Mouse (Mus musculus): ENCODE measurements around the gene Gpatch1. TPM values are rescaled to one million over a fixed set of nuclear protein-coding genes. Genes with fewer than 3 reads are reported as not detected.
A peak's percentile ranks its signal among the peaks of the same experiment; 100 is the strongest.

The Gpatch1 gene
- polyA plus RNA-seq, 1 experiment from 2014 or later = 17.8 TPM

DNA sequence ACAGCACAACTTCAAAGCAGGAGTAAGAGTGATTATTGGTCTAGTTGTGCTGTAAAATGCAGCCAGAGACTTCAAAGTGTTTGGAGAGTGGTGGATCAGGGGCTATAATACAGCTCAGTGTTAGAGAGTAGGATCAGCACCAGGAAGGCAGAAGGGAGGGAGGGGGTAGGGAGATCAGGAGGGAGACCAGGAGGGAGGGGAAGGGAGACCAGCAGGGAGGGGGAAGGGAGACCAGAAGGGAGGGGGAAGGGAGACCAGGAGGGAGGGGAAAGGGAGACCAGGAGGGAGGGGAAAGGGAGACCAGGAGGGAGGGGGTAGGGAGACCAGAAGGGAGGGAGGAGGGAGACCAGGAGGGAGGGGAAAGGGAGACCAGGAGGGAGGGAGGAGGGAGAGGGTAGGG lies 4.1 kb downstream of the Gpatch1 start:
- Histone ChIP-seq H3K4me1 (peaks cover 24% of the 10 kb centered on the region), H3K27me3 (ENCODE audit: low read depth, poor library complexity, severe bottlenecking) (no peaks in the 10 kb centered on the region), H3K9me3 (replicated peaks) (no peaks in the 10 kb centered on the region), H3K4me3 (no peak overlapping the region), H3K27ac (no peak overlapping the region), H3K36me3 (peaks cover 15% of the 10 kb centered on the region)
- peak; percentile 32 for DNase-seq (ENCODE audit: low spot score)

DNA sequence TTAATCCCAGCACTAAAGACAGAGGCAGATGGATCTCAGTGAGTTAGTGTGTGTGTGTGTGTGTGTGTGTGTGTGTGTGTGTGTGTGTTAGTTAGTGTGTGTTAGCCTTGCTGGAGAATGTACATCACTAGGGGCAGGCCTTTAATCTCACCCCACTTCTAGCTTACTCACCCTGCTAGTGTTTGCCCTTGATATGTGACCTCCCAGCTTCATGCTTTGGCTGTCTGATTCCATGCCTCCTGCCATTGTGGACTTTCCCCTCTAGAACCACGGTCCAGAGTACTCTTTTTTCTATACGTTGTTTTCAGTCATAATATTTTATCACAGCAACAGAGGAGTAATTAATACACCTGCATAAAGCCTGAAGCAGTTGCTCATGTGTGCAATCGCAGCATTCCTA lies 7.0 kb downstream of the Gpatch1 start:
- H3K4me1 ChIP-seq = peaks cover 11% of the 10 kb centered on the region
- H3K4me3 ChIP-seq = no peak overlapping the region
- peaks cover 44% of the 10 kb centered on the region for H3K36me3 ChIP-seq
- no peak overlapping the region for H3K27ac ChIP-seq
- H3K9me3 ChIP-seq (replicated peaks) = no peaks in the 10 kb centered on the region
- 93% methylated on average over 3 of the region's 3 CpGs for WGBS
- no peak for DNase-seq (ENCODE audit: low spot score)
- H3K27me3 ChIP-seq (ENCODE audit: low read depth, poor library complexity, severe bottlenecking) = no peaks in the 10 kb centered on the region

DNA sequence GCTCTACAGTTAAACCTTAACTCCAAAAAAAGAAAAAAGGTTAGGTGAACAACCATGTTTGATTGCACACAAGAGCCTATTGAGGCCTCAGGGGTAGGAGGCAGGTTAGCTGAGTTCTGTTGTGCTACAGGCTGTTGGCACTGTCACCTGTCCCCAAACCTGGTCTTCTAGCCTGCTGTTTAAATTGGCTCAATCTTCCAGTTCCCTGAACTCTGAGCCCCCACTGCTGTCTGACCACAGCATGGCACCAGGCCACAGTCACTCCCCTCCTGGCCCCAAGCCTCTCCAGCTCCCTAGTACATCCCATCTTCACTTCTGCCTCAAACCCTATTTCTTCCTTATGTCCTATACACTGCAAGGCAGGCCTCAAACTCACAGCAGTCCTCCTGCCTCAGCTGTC lies 17.4 kb downstream of the Gpatch1 start:
- no peaks in the 10 kb centered on the region for H3K9me3 ChIP-seq (replicated peaks)
- H3K36me3 ChIP-seq = peaks cover 81% of the 10 kb centered on the region
- no peaks in the 10 kb centered on the region for H3K4me1 ChIP-seq
- H3K27ac ChIP-seq = no peak overlapping the region
- no peak overlapping the region for H3K4me3 ChIP-seq
- no peak for DNase-seq (ENCODE audit: low spot score)
- H3K27me3 ChIP-seq (ENCODE audit: low read depth, poor library complexity, severe bottlenecking) = no peaks in the 10 kb centered on the region

DNA sequence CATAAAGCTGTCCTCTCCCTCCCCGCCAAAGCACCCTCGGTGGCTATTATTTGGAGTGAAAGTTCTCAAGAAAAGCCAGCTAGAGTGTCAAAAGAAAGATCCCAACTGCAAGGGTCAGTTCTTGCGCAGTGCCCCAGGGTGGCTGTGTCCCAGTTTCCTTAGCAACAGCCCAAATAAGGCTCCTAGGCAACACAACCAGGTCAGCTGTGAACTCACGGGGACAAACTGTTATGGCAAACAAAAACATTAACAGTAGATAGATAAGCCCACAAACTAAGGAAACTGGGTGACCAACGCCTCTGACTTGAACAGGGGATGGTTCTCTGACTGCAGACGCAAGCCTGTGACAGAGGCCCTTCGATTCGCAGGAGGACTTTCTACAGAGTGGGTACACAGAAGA lies 18.6 kb downstream of the Gpatch1 start:
- DNase-seq (ENCODE audit: low spot score) = no peak
- Histone ChIP-seq H3K27ac (no peak overlapping the region), H3K4me1 (no peaks in the 10 kb centered on the region), H3K36me3 (peaks cover 81% of the 10 kb centered on the region), H3K9me3 (replicated peaks) (no peaks in the 10 kb centered on the region), H3K27me3 (ENCODE audit: low read depth, poor library complexity, severe bottlenecking) (no peaks in the 10 kb centered on the region), H3K4me3 (no peak overlapping the region)
- 83% methylated on average over 8 of the region's 8 CpGs for WGBS

DNA sequence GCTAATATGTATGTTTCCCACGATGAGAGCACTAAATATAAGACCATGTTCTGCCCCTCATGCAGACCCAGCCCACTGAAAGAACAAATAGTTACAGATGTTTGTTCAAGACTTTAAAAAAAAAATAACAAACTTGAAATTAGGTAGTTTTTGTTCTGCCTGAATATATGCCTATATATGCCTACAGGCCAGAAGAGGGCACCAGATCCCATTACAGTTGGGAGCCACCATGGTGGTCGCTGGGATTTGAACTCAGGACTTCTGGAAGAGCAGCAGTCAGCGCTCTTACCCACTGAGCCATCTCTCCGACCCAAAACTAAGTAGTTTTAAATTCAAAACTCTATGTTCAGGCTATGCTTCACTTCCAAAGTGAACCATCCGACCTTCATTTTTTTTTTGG lies 20.4 kb downstream of the Gpatch1 start:
- H3K4me1 ChIP-seq = no peaks in the 10 kb centered on the region
- no peaks in the 10 kb centered on the region for H3K9me3 ChIP-seq (replicated peaks)
- no peak overlapping the region for H3K27ac ChIP-seq
- 92% methylated on average over 5 of the region's 5 CpGs for WGBS
- DNase-seq (ENCODE audit: low spot score) = no peak
- H3K4me3 ChIP-seq = no peak overlapping the region
- H3K27me3 ChIP-seq (ENCODE audit: low read depth, poor library complexity, severe bottlenecking) = no peaks in the 10 kb centered on the region
- peaks cover 82% of the 10 kb centered on the region for H3K36me3 ChIP-seq

DNA sequence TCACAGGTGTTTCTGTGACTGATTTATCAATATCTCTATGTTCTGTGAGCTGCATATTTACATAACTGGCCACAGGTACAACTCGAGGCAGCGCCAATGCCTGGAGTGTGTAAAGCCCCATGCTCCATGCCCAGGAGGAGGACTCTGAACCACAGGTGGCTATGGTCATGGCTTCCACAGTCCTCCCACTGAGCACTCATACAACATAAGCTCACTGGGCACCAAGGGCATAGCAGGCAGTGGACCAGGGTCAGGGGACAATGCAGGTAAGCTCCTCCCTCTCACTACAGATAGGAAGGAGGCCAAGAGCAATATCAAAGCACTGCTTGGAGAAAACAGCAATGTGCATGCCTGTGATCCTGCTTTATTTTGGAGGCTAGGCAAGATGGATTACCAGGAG lies 22.6 kb downstream of the Gpatch1 start:
- Histone ChIP-seq H3K9me3 (replicated peaks) (no peaks in the 10 kb centered on the region), H3K27ac (no peak overlapping the region), H3K36me3 (peaks cover 84% of the 10 kb centered on the region), H3K4me3 (no peak overlapping the region), H3K4me1 (no peaks in the 10 kb centered on the region), H3K27me3 (ENCODE audit: low read depth, poor library complexity, severe bottlenecking) (no peaks in the 10 kb centered on the region)
- WGBS = 90% methylated on average over 2 of the region's 2 CpGs
- DNase-seq (ENCODE audit: low spot score) = no peak

DNA sequence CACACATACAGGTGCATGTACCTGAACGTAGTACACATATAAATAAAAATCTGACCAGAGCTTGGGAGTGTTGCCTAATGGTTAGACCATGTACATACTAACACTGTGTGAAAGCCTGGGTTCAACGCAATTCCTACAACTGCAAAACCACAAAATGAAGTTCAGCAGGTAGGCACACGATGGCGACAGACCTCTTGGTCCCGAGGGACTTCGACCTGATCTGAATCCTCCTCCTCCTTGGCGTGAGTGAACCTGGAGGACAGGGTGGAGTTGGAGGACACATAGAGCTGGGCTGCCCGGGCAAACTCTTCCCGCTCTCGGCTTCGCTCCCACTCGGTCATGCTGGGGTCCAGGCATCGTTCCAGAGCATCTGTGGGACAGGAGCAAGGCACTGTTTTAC lies 24.8 kb downstream of the Gpatch1 start:
- 91% methylated on average over 13 of the region's 13 CpGs for WGBS
- H3K36me3 ChIP-seq = peaks cover 91% of the 10 kb centered on the region

DNA sequence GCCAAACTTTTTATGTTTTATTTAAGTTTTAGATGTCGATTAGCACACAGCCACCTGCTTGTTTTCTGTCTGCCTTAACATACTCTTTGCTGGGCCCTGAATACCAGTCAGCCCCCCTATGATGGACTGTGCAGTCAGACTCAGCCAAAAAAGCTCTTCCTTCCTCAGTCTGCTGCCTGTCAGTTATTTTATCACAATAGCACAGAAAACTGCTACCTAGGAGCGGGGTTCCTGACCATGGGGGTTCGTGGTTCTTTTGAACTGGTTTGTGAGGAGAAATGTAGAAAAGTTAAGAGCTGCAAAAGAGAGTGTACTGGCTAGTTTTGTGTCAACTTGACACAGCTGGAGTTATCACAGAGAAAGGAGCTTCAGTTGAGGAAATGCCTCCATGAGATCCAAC lies 39.3 kb downstream of the Gpatch1 start:
- Histone ChIP-seq H3K4me3 (no peak overlapping the region), H3K27me3 (ENCODE audit: low read depth, poor library complexity, severe bottlenecking) (no peaks in the 10 kb centered on the region), H3K4me1 (no peaks in the 10 kb centered on the region), H3K27ac (no peak overlapping the region), H3K9me3 (replicated peaks) (peaks cover 14% of the 10 kb centered on the region), H3K36me3 (peaks cover 87% of the 10 kb centered on the region)
- 91% methylated on average over 3 of the region's 3 CpGs for WGBS
- DNase-seq (ENCODE audit: low spot score) = no peak

More for the DNA sequence above, 24.8 kb downstream of the Gpatch1 start:
- Histone ChIP-seq H3K4me3 (no peak overlapping the region), H3K27me3 (ENCODE audit: low read depth, poor library complexity, severe bottlenecking) (no peaks in the 10 kb centered on the region), H3K27ac (no peak overlapping the region), H3K4me1 (no peaks in the 10 kb centered on the region), H3K9me3 (replicated peaks) (no peaks in the 10 kb centered on the region)
- DNase-seq (ENCODE audit: low spot score) = no peak

DNA sequence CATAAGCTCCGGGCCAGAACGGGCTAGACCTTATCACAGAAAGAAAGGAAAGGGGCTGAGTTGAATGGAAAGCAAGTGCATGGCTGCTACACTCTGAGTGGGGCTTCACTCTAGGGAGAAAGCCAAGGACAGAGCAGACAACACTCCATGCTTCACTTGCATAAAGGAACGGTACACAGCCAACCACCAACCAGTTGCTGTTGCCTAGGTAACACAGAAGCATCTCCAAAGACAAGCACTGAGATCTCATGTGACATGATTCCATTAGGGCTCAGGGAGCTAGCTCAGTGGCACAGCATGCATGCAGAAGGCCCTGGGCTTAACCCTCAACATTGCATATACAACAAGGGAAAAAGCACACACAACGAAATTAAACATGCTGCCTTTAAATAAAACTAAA lies 40.8 kb downstream of the Gpatch1 start:
- no peak for DNase-seq (ENCODE audit: low spot score)
- Histone ChIP-seq H3K36me3 (peaks cover 73% of the 10 kb centered on the region), H3K4me1 (no peaks in the 10 kb centered on the region), H3K9me3 (replicated peaks) (peaks cover 14% of the 10 kb centered on the region), H3K27me3 (ENCODE audit: low read depth, poor library complexity, severe bottlenecking) (no peaks in the 10 kb centered on the region), H3K4me3 (no peak overlapping the region), H3K27ac (no peak overlapping the region)
- WGBS = 90% methylated on average over 4 of the region's 4 CpGs

DNA sequence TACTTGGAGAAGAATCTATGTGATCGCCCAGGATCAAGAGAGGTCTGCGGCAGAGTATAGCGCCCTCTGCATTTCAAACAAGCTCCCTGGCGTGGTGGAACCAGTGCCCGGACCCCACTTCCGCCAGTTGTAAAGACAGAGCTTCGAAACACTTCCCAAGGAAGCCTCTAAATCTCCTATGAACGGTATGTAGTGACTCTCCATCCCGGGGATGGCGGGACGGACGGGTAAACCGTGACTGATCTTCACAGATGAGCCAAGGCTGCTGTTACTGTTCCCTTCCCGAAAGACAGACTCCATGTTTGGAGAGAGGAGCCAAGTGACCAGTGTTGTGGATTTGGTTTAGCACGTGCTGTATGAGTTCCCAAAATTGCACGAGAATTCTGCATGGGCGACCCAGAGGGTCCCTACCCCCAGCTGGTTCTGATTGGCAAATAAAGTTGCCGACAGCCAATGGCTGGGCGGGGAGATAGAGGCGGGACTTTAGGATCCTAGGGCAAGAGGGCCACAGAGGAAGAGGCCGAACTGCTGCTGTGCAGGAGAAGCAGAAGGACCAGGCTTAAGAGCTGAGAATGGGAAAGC lies 48.7 kb downstream of the Gpatch1 start:
- Histone ChIP-seq H3K27me3 (ENCODE audit: low read depth, poor library complexity, severe bottlenecking) (no peaks in the 10 kb centered on the region), H3K27ac (peak overlapping the region; percentile 50; the same call in 1 of the 2 replicates), H3K4me3 (peak overlapping the region; percentile 47), H3K36me3 (peaks cover 3% of the 10 kb centered on the region; the same call in 1 of the 2 replicates), H3K4me1 (peaks cover 9% of the 10 kb centered on the region), H3K9me3 (replicated peaks) (peaks cover 2% of the 10 kb centered on the region)
- 8% methylated on average over 21 of the region's 21 CpGs for WGBS
- DNase-seq (ENCODE audit: low spot score) = peak; percentile 70

DNA sequence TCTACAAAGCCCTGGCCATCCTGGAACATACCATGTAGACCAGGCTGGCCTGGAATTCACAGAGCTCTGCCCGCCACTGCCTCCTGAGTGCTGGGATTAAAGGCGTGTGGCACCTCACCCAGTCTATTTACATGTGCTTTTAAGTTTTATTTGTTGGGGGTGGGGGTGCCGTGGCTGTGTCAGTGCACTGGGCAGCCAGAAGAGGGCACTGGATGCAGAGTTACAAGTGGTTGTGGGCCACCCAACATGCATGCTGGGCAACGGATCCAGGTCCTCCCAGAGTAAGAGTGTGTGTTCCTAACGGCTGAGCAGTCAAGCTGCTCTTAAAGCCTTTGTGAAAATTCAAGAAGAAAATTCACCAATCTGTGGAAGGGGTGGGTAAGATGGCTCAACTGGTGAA lies 50.4 kb downstream of the Gpatch1 start:
- Histone ChIP-seq H3K4me3 (no peak overlapping the region), H3K9me3 (replicated peaks) (no peaks in the 10 kb centered on the region), H3K36me3 (no peaks in the 10 kb centered on the region), H3K27ac (no peak overlapping the region), H3K4me1 (peaks cover 9% of the 10 kb centered on the region), H3K27me3 (ENCODE audit: low read depth, poor library complexity, severe bottlenecking) (no peaks in the 10 kb centered on the region)
- no peak for DNase-seq (ENCODE audit: low spot score)
- 74% methylated on average over 5 of the region's 5 CpGs for WGBS

DNA sequence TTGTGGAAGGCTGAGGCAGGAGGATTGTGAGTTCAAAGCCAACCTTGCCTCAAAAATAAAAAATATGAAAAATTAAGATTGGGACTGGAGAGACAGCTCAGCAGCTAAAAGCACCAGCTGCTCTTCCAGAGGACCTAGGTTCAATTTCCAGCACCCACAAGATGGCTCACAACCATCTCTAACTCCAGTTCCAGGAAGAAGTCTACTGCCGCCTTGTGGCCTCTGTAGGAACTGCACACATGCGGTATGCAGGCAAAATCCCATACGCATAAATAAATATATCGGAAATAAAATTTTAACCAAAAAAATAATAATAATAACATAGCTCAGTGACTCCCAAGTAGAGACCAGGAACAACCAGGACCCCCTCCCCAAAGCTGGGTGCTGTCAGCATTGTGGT lies 51.6 kb downstream of the Gpatch1 start:
- Histone ChIP-seq H3K36me3 (no peaks in the 10 kb centered on the region), H3K27me3 (ENCODE audit: low read depth, poor library complexity, severe bottlenecking) (no peaks in the 10 kb centered on the region), H3K4me3 (no peak overlapping the region), H3K4me1 (peaks cover 9% of the 10 kb centered on the region), H3K9me3 (replicated peaks) (no peaks in the 10 kb centered on the region), H3K27ac (no peak overlapping the region)
- no peak for DNase-seq (ENCODE audit: low spot score)
- WGBS = 76% methylated on average over 4 of the region's 4 CpGs

DNA sequence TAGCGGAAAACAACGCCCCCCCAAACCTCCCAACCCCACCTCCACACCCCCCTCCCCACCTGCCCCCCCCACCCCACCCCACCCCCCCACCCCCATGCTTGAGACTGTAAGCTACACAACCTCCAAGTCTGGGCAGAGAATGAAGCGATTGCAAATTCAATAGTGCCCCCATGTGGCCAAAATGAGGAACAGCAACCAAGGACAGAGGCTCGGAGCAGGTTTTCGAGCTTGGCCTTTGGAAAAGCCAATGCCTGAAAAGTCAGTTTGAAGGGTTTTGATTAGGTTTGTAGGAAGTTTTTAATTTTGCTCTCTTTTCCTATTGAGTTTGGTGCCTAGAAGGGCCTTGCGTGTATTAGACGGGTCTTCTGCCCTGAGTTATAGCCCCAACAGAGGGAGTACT lies 53.5 kb downstream of the Gpatch1 start:
- peak; percentile 57 for DNase-seq (ENCODE audit: low spot score)
- Histone ChIP-seq H3K4me3 (no peak overlapping the region), H3K4me1 (peaks cover 6% of the 10 kb centered on the region), H3K27me3 (ENCODE audit: low read depth, poor library complexity, severe bottlenecking) (no peaks in the 10 kb centered on the region), H3K9me3 (replicated peaks) (no peaks in the 10 kb centered on the region), H3K36me3 (no peaks in the 10 kb centered on the region), H3K27ac (no peak overlapping the region)
- WGBS = 14% methylated on average over 7 of the region's 7 CpGs
